Mouse (Mus musculus) thymus, adult 2 months (tissue): ENCODE data around the gene Tmc6.

ENCODE experiments used
- CTCF ChIP-seq: fragments of 200-500 bp; IDR thresholded peaks from 2 replicates; pipeline ENCODE4 v1.5.1; 2012; ENCODE audit warnings: mild to moderate bottlenecking, control low read depth, low read length, moderate library complexity, borderline replicate concordance; ENCODE audit not compliant: control insufficient read depth, poor library complexity, insufficient read depth; ENCODE audit errors: extremely low read depth
- POLR2A ChIP-seq: fragments of 200-500 bp; IDR thresholded peaks from 2 replicates; pipeline ENCODE4 v1.6.1; 2012; ENCODE audit warnings: mild to moderate bottlenecking, low read length, control low read depth, moderate library complexity; ENCODE audit not compliant: control insufficient read depth, poor library complexity, insufficient read depth; ENCODE audit errors: extremely low read depth

DNA sequence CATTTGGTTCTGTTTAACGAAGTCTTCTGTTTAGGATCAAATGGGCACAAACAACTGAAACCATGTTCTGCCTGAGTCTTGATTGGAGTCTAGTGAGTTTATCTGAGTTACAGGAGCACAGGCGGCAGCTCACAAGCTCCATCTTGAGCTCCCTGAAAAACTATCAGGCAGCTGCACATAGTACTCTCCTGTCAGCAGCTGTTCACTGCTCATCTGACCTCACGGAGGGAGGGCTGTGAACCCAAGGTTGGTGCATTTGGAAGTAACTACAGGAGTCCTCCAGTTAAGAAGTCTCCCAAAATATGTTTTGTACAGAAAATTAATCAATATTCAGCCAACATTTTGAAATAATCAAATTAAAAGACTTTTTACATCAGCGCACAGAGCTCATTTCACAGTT, 33.4 kb downstream of the Tmc6 start:
- TF ChIP-seq CTCF (no peak), POLR2A (no peak)
